Mouse (Mus musculus) frontal cortex, postnatal 25 days (tissue): ENCODE measurements around the gene Arhgap28.

Experiments
- DNase-seq, 2 experiments: peaks; one replicate each; pipeline ENCODE4 v3.0.0; 2022; ENCODE audit warnings: low spot score in 2 of 2

Gene Arhgap28

GRCm38 (mm10) chr17:68003741-68004560 is at the start of gene Arhgap28:
Arhgap28 (minus strand) TSS chr17:68004120.
- DNase-seq = peak; percentile 19 to 36

- no peak for DNase-seq
These were observed 42.4 kb upstream of the Arhgap28 start for GRCm38 (mm10) chr17:68046341-68046675.

GRCm38 (mm10) chr17:68045655-68046340 is 41.9 kb upstream of the Arhgap28 start:
- no peak for DNase-seq

- no peak for DNase-seq
These were observed 38.5 kb upstream of the Arhgap28 start for GRCm38 (mm10) chr17:68042377-68042776.

DNA sequence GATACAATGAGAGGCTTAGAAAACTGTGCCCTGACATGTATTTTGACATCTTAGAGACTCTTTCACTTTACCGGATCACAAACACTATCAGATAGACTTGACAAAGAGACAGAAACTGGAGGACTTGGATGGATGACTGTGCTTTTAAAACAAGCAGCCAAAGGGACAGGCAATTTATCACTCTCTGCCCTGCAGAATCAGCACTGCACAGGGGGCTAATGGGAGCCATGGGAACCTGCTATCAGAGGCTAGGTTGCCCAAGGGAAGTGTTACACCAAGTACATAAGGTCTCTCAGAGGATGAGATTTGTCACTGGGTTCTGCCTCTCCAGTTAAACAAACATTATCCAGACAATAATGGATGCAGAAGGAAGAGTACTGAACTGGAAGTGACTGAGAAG is 33.1 kb upstream of the Arhgap28 start:
- no peak for DNase-seq

- no peak for DNase-seq
These were observed 25.6 kb upstream of the Arhgap28 start for GRCm38 (mm10) chr17:68029495-68029894.

- no peak for DNase-seq
These were observed 24.6 kb upstream of the Arhgap28 start for GRCm38 (mm10) chr17:68028519-68028918.

DNA sequence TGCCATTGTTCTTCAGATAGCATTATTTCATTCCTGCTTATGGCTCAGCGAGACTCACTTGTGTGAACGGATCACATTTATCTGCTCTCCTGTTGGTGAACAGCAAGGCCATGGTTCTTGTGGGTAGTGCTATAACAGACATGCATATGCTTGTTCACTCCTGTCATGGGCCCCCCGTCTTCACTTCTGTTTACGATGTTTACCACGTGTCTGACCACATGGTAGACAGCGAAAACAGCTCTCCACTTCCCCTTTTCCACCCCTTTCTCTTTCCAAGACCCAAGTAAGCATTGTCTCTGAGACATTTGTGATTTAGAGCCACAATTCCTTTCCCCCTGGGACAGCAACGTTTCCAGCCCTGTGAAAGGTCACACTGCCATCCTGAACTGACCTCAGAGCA is 20.4 kb upstream of the Arhgap28 start:
- no peak for DNase-seq

DNA sequence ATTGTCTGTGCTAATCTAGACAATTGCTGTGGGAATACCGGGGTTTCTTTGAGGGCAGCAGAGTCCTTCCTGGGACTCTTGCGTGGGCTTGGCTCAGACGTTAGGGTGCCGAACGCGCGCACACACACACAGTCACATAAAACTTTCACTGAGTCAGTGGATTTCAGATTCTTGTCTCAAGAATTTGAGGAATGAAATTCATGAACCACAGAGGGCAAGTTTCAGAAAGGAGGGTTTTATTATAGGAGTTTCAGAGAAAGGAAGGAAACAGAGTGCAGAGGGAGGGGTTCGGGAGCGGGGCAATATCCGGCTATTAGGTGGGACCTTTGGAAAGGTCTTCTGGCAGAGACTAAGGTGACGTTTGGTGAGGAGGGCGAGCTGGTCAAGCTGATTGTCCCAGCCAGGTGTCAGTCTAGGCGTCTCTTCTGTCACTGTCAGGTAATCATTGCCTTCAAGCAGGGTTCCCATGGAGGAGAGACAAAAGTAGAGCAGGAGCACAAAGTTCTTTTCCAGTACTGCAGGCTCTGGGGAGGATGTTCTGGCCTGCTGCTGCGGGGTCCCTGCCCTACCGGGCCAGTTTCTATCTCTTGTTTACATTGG is 15.6 kb upstream of the Arhgap28 start:
- no peak for DNase-seq

DNA sequence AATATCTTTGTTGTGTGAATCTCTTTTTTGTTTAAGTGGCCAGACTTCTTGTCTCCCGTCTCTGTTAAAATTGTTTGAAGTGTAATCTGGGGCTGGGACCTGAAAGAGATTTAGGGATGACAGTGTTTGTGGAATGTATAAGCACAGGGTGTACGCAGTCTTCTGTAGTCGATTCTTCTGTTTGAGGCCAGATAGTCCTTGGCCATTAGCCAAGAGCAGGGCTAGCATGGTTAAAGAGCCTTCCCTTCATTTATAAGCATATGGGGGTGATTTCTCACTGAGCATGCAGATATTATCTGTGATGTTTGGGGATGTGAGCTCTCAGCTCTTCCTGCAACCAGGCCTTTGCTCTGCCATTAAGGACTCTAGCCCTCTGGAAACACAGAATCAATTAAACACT is 13.2 kb upstream of the Arhgap28 start:
- DNase-seq = no peak

DNA sequence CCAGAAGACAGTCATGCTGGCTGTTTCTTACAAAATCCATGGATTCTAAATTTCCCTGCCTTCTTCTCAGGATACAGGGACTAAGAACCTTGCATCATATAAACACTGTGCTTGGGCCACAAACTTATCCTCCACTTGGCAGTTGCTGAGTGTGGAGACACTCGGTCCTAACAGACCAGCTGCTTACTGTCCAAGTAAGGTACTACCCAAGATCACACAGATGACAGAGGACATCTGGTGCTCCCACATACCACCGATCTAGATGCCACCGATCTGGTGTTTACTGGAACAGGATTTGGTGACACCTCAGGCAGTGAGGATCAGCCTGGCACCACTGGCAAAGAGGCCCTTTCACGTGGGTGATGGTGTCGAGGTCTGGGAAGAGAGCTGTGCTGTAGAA is 7.7 kb upstream of the Arhgap28 start:
- no peak for DNase-seq

DNA sequence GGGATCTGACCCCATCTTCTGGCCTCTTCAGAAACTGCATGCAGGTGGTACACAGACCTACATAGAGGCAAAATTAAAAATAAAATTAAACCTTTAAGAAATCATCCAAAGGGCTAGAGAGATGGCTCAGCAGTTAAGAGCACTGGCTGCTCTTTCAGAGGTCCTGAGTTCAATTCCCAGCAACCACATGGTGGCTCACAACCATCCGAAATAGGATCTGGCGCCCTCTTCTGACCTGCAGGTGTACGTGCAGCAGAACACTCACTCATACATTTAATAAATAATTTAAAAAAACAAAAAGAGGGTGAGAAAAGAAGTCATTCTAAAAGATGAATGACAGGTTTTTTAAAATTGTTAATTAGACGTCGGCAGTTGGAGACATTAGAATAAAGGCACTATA is 6.1 kb upstream of the Arhgap28 start:
- DNase-seq = no peak

- DNase-seq = no peak
These were observed 836 bp upstream of the Arhgap28 start for GRCm38 (mm10) chr17:68004581-68005330.

DNA sequence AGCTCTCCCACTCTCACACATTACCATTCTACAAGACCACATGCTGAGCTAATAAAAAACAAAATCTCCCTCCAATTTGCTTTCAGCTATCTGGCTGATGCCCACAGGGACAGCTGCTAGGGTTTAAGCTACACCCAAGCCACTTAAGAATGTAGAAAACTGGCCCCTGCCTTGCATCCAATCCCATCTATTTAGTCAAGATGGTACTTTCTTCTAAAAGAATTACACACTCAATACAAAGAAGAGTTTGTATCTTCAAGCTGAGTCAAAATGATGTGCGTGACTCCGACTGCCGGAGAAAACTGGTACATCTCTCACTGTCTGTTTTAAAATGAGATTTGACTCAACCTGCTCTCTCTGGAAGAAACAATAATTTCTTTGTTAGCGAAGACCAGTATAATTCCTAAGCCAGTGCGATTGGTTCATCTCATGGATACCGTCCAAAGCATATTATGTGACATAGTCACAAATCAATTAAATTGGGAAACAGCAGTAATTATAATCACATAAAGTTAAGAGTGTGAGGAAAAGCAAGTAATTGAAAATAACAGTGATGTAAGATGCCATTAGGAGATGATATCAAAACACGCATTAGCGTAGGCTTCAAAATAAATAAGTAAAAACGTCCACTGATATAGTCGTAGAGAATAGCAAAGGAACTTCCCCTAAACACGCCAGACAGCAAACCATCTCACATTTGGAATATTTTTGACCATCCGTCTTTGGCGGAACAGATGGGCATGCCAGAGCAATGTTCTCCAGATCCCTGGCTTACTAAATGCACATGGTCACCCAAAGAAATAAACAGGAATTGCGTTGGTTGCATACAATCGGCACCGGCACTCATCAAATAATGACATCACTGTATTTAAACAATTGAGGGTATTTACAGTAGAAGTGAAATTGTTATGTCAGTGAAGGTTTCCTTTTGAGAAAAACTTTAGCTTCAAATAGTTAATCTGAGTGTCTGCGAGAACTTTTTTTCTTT is 1.0 kb downstream of the Arhgap28 start:
- no peak for DNase-seq

DNA sequence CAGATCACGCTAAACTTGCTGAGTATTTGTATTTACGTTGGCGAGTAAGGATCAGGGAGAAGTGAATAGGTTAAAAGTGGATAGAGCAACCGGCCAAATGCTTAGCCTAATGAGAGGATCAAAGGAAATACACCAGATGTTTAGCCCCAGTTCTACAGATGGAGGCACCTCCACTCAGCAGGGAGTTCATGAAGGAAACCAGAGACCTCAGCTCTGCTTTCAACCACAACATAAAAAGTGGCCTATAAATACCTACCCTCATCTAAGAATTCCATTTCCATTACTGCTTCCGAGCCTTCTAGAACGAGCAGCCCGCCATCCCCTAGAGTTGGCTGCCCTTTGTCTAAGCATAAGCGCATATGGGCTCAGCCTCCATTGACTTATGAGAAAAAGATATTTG is 4.1 kb downstream of the Arhgap28 start:
- no peak for DNase-seq

DNA sequence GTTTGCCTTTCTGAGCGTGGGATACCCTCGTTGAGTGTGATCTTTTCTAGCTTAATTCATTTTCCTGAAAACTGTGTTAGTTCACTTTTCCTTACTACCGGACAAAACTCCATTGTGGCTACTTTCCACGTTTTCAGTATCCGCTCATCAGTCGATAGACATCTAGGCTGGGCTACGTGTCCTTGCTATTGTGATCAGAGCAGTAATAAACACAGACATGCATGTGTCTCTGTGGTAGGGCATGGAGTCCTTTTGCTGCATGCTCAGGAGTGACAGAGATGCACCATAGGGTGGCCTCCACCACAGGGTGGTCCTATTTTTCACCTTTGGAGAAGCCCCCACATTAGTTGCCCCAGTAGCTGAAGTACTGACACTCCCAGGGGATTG is 7.2 kb downstream of the Arhgap28 start:
- DNase-seq = no peak

- no peak for DNase-seq
These were observed 7.7 kb downstream of the Arhgap28 start for GRCm38 (mm10) chr17:67996097-67996768.

DNA sequence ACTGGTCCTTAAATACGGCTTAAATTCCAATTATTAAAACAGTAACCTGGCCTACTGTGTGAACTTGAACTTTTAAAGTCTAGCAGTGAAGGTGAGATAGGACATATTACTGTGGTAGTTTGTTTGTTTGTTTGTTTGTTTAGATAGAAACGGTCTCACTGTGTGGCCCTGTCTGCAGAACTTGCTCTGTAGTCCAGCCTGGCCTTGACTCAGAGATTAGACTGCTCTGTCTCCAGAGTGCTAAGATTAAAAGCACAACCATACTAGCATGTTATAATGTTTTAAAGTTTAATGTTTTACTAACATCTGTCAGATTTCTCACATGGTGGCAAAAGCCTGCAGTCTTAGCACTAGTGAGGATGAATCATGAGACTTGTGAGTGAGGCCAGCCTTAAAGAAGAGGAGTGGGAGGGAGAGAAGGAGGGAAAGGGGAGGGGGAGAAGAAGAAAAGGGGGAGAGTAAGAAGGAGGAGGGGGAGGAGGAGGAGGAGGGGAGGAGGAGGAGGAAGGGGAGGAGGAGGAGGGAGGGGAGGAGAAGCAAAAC is 8.6 kb downstream of the Arhgap28 start:
- DNase-seq = no peak

DNA sequence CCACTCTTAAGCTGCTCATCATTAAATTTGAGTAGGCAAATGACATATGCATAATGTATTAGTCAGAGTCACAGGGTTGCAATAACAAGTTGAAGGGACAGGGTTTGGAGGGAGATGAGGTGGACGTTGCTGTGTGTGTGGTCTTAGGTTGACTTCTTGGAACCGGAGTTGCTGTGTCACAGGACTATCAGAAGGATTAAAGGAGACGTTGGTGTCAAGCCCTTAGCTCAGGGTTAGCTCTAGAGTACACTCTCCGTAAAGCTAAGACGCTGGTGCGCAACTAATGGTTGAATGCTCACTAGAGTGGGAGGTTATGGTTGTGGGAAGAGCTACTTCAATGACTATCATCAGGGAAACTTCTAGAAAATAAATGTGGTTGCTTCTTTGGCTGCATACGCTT is 9.1 kb downstream of the Arhgap28 start:
- no peak for DNase-seq

DNA sequence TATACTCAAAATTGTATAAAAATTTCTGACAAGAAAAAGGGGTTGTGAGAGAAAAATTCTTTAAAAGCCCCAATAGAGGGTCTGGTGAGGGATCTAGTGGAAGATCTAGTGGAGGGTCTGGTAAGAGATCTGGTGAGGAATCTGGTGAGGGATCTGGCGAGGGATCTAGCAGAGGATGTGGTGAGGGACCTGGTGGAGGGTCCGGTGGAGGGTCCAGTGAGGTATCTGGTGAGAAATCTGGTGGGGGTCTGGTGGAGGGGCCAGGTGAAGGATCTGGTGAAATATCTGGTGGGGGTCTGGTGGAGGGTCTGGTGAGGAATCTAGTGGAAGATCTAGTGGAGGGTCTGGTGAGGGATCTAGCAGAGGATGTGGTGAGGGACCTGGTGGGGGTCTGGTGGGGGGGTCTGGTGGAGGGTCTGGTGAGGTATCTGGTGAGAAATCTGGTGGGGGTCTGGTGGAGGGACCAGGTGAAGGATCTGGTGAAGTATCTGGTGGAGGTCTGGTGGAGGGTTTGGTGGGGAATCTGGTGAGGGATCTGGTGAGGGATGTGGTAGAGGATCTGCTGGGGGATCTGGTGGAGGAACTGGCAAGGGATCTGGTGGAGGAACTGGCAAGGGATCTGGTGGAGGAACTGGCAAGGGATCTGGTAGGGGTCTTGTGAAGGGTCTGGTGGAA is 10.4 kb downstream of the Arhgap28 start:
- no peak for DNase-seq
